Mouse (Mus musculus): ENCODE results near the gene Gm10198.

The Gm10198 gene

GRCm38 (mm10) chr13:111592485-111592884, at the start of gene Gm10198:
Gm10198 (plus strand) TSS chr13:111592785.
- DNase-seq (ENCODE audit: extremely low spot score, low spot score), result no peak

DNA sequence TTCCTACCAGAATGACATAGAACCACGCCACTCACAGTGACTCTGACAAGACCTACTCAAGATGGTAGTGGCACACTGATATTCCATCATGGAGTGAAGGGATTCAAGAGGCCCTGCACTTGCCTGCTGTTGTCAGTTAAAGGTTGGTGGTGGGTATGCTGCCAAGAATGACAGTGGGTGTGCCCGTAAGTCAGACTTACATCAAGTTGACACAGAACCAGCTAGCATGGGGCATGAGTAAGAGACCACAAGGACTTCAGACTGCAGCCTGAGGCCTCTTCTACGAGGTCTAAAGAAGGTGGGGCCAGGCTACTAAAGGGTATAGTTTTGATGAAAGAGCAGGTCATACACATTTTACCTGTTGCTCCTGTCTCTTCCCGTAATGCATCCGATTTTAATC, 47.3 kb upstream of the Gm10198 start:
- no peak for DNase-seq (ENCODE audit: extremely low spot score, low spot score)

DNA sequence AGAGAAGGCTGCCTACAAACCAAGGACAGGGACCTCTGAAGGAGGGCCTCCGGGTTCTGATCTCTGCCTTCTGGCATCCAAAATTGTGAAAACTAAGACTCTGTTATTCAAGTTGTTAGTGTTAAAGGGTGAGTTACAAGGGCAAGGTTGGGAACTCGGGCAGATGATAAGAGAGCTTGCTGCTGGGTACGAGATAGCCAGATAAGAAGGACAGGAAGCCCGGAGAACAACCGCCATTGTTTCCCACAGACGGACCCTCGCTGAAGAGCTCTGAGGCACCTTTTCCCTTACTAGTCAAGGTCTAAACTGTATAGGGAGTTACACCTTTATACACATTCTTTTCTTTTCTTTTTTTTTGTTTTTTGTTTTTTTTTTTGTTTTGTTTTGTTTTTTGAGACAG, 39.8 kb upstream of the Gm10198 start:
- no peak for DNase-seq (ENCODE audit: extremely low spot score, low spot score)

GRCm38 (mm10) chr13:111553182-111553581, 39.4 kb upstream of the Gm10198 start:
- no peak for DNase-seq (ENCODE audit: extremely low spot score, low spot score)

DNA sequence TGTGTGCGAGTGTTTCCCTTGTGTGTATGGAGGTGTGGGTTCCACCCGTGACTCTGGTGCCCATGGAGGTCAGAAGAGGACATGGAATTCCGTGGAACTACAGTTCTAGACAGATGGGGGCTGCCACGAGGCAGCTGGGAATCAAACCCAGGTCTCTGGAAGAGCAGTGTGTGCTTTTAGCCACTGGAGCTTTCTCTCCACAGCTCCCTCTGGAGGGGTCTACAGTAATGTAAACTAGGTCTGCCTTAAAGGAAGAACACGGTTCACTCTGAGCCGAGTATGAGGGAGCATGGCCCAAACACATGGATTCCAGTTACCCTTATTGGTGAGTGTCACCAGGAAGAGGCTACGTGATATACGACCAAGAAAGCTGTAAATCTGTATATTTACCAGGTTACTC, 38.6 kb upstream of the Gm10198 start:
- no peak for DNase-seq (ENCODE audit: extremely low spot score, low spot score)

- DNase-seq (ENCODE audit: extremely low spot score, low spot score), result no peak
Measured at GRCm38 (mm10) chr13:111555333-111555732, 37.3 kb upstream of the Gm10198 start.

DNA sequence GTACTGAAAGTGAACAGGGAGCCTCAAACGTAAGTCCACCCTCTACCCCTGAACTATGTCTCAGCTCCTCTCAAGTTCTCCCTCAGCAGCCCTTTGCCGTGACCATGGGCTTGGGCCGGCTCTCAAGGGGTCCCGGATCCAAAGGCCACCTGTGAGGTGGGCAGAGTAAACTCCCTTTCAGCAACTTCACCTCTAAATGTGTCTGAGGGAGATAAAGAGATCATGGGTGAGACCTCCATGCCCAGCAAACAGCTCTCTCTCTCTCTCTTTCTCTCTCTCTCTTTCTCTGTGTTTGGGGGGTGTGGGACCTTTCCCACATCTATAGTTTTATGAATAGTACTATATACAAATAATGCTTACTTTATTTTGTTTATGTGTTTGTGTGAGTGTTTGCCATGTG, 36.2 kb upstream of the Gm10198 start:
- no peak for DNase-seq (ENCODE audit: extremely low spot score, low spot score)

- no peak for DNase-seq (ENCODE audit: extremely low spot score, low spot score)
Measured at GRCm38 (mm10) chr13:111560152-111560551, 32.4 kb upstream of the Gm10198 start.

DNA sequence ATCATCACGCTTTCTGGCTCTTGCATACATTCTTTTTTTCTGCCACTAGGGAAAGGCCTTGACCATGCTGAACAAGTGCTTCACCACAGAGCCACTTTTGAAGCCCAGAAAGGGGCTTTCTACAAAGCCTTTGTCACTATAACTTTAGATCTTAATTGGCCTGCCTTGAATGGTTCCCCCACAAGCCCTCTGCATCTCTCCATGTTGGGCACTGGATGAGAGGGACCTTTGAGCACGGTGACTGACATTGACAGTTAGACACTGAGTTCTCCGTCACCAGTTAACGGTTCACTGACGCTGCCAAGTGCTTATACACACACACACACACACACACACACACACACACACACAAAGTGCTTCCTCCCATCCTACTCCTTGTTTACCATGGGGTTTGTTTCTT, 30.0 kb upstream of the Gm10198 start:
- no peak for DNase-seq (ENCODE audit: extremely low spot score, low spot score)

DNA sequence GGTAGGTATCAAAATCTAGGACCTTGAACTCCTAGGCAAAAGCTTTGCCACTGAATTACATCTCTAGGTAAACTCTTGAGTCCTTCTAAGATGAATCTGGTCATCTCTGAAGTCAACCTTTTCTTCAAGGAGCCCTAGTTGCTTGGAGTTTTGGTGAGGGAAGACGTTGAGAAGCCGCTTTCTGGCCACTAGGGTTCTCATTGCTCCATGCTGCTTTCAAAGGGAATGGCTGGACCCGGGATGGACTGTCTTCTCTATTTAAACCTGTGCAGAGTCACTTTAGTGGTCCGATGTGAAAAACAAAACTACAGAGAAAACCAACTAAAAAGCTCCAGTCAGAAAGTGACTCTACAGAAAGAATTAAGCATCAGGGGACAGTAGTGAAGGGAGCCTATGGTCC, 18.4 kb upstream of the Gm10198 start:
- DNase-seq (ENCODE audit: extremely low spot score, low spot score), result no peak

DNA sequence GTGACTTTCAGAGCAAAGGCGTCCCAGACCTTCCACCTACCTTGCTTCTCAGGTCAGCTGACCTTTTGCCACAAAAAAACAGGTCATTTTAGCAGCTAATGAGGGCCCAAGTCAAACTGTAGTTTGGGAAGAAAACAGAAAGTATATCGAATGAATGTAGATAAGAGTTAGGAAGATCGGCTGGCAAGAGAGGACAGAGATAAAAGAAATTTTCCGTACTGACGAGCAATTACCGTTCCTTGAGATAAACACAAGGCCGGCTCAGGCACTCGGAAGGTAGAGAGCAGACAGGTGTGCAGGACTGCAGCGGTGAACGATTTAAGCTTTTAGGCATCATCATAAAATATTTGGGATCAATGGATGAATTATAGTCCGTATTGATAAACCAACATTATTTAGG, 15.4 kb upstream of the Gm10198 start:
- DNase-seq (ENCODE audit: extremely low spot score, low spot score), result no peak

GRCm38 (mm10) chr13:111580054-111580453, 12.5 kb upstream of the Gm10198 start:
- no peak for DNase-seq (ENCODE audit: extremely low spot score, low spot score)

GRCm38 (mm10) chr13:111598111-111598510, 5.5 kb downstream of the Gm10198 start:
- no peak for DNase-seq (ENCODE audit: extremely low spot score, low spot score)

GRCm38 (mm10) chr13:111601383-111601782, 8.8 kb downstream of the Gm10198 start:
- DNase-seq (ENCODE audit: extremely low spot score, low spot score), result no peak

- DNase-seq (ENCODE audit: extremely low spot score, low spot score), result no peak
Measured at GRCm38 (mm10) chr13:111604826-111605225, 12.2 kb downstream of the Gm10198 start.

- DNase-seq (ENCODE audit: extremely low spot score, low spot score), result no peak
Measured at GRCm38 (mm10) chr13:111616168-111617125, 23.9 kb downstream of the Gm10198 start.

DNA sequence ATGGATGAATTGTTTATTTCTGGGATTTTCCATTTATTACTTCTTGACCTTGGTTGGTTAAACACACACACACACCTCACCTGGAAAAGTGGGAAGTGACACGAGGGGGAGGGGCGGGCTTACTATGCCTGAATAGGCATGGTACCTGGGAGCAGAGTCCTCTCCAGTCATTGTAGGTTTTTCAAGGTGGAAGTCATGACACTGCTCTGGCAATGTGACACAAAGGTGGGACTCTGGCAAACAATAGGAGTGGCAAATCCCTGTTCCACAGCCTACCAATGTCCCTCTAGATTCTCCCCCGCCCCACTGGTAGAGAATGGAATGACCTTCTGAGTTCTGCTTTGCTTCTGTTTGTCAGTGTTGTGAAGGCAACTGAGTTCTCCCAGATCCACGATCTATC, 27.8 kb downstream of the Gm10198 start:
- DNase-seq (ENCODE audit: extremely low spot score, low spot score), result no peak

- DNase-seq (ENCODE audit: extremely low spot score, low spot score), result no peak
Measured at GRCm38 (mm10) chr13:111622425-111622824, 29.8 kb downstream of the Gm10198 start.

- no peak for DNase-seq (ENCODE audit: extremely low spot score, low spot score)
Measured at GRCm38 (mm10) chr13:111623112-111623511, 30.5 kb downstream of the Gm10198 start.

DNA sequence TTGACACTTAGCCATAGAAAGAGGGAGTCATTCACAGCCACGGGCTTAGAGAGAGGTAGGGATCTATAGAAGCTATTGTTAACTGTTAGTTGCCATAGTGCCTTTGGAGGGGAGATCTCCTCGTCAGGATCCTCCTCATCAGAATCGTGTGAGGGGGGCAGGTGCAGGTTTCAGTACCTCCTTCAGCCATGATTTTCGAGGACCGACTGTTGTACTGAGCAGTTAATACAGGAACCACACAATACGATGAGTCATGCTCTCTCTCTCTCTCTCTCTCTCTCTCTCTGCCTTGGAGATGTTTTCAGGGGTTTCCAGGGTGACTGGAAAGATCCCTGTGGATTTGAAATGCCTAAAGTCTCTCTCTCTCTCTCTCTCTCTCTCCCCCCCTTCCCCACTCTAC, 31.5 kb downstream of the Gm10198 start:
- no peak for DNase-seq (ENCODE audit: extremely low spot score, low spot score)

DNA sequence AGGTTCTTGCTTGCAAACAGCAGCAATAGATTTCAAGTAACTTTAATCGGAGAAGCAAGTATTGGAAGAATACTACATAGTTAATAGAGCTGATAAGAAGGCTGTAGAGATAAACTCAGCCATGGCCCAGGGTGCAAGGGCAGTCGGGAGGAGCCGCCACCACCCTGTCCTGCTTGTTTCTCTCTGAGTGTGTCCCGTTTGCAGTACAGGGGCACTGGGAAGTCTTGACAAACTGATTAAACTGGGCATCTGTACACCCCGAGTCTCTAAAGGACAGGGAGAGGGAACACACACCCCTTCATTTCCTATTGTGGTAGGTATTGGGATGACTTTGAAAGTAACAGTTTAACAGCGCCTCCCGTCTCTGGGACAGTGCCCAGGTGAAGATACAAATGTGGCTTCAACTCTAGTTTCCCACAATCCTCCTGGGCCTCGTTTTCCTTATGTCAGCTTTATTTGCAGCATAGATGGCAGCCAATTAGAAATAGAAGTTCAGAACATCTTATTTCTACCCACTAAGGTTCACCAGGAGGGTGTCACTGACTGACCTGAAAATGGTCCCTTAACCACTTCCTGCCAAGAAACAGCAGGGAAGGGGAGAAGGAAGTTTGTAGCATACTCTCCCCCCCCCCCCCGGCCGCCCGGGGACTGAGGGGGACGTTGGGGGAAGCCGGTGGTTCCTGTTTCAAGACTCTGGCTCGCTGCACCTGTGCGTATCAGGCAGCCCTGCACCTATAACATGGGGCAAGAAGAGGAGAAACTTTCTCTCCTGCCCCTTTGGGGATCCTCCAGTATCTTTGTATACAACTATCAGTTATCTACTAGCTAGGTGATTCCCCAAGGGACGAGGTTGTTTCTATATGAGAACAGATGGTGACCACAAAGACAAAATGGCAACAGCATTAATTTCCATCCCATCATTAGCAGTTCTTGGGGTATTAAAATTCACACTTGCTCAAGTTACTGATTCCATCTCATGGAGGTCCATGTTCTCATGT, 41.9 kb downstream of the Gm10198 start:
- DNase-seq (ENCODE audit: extremely low spot score, low spot score), result no peak

DNA sequence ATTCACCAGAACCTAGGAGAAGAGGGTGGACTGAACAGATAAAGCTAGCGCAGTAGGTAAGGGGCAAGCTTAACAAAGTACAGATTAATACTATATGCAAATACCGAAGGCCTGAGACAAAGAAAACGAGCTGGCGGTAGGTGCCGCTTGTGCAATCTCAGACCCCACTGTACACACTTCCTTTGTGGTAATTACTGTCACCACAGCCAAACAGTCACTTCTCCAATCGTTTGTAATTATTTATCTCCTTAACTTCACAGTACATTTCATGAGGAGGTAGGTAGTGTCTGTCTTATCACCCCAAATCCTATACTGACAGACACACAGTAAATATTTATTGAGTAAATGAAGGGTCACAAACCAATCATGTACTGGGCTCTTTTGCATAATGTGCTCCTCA, 47.7 kb downstream of the Gm10198 start:
- no peak for DNase-seq (ENCODE audit: extremely low spot score, low spot score)
